Comparison of ENCODE assay signal across 8 mouse cellular contexts in the genomic region with DNA sequence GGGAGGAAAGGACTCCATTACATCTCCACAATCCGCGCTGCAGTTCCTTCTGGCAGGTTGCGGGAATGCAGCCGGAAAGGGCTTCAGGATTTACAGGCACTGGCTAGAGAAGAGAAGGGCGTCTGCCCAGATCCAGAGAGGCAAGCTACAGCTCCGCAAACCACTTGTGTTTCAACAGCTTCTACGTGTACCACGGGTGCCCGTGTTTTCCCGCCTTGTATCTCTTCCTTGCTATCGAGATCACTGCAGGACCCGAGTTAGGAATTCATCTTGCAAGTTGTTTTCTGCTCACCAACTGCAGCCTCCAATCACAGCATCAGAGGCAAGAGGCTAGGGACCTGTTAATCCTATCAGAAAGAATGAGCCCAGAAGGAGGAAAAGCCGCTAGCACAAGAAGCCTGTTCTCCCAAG. TPM values are rescaled to one million over a fixed set of nuclear protein-coding genes. Genes with fewer than 3 reads are reported as not detected.
DNase-seq lines count a peak whose midpoint lies in the region; ATAC-seq lines count a peak whose summit lies in the region.
"Had no signal": no experiment of that assay in that cellular context is flagged by ENCODE, and none has a peak within 500 bp of the region (broad histone marks: within the 10 kb centered on the region; RNA-seq: fewer than 3 reads in every experiment).

No protein-coding gene starts in this region.

- H3K4me2 ChIP-seq in embryonic facial prominence, embryonic 11.5 days (ENCODE audit: low read depth, low read length): peak overlapping the region; percentile 38
- peak overlapping the region; percentile 47 for H3K4me2 ChIP-seq in hindbrain, embryonic 13.5 days
- H3K4me2 ChIP-seq in limb, embryonic 13.5 days (replicated peaks): peak overlapping the region; percentile 61
- H3K4me2 ChIP-seq: liver, embryonic 15.5 days had no signal

- H3K9me3 ChIP-seq in embryonic facial prominence, embryonic 11.5 days (replicated peaks; ENCODE audit: control insufficient read depth, low read length): no peaks in the 10 kb centered on the region
- H3K9me3 ChIP-seq in hindbrain, embryonic 13.5 days: no peaks in the 10 kb centered on the region
- no peaks in the 10 kb centered on the region for H3K9me3 ChIP-seq in limb, embryonic 13.5 days
- H3K9me3 ChIP-seq: liver, embryonic 15.5 days had no signal

- 8% methylated on average over 13 of the region's 13 CpGs for WGBS in embryonic facial prominence, embryonic 11.5 days
- 18% methylated on average over 13 of the region's 13 CpGs for WGBS in hindbrain, embryonic 13.5 days
- WGBS in limb, embryonic 13.5 days: 6% methylated on average over 13 of the region's 13 CpGs

- no peak overlapping the region for H3K27ac ChIP-seq in embryonic facial prominence, embryonic 11.5 days (replicated peaks; ENCODE audit: low read depth, low read length)
- peak overlapping the region; percentile 6; the same call in 1 of the 2 replicates for H3K27ac ChIP-seq in hindbrain, embryonic 13.5 days
- H3K27ac ChIP-seq in limb, embryonic 13.5 days: no peak overlapping the region
- H3K27ac ChIP-seq: liver, embryonic 15.5 days had no signal

- peak; percentile 67; the same call in 1 of the 2 replicates for ATAC-seq in embryonic facial prominence, embryonic 11.5 days (replicated peaks; ENCODE audit: insufficient number of reproducible peaks, low FRiP score, low TSS enrichment, low read depth)
- ATAC-seq in hindbrain, embryonic 13.5 days (ENCODE audit: low FRiP score): peak; percentile 78
- ATAC-seq in limb, embryonic 13.5 days (ENCODE audit: low FRiP score, low read depth): peak; percentile 76; the same call in 1 of the 2 replicates

- H3K27me3 ChIP-seq in embryonic facial prominence, embryonic 11.5 days (ENCODE audit: control insufficient read depth, insufficient read depth, low read length): no peaks in the 10 kb centered on the region
- H3K27me3 ChIP-seq in hindbrain, embryonic 13.5 days: no peaks in the 10 kb centered on the region
- H3K27me3 ChIP-seq in limb, embryonic 13.5 days: no peaks in the 10 kb centered on the region

- no peaks in the 10 kb centered on the region for H3K4me1 ChIP-seq in embryonic facial prominence, embryonic 11.5 days (ENCODE audit: control insufficient read depth, insufficient read depth, low read length)
- peaks cover 15% of the 10 kb centered on the region for H3K4me1 ChIP-seq in hindbrain, embryonic 13.5 days (replicated peaks)
- H3K4me1 ChIP-seq in limb, embryonic 13.5 days: peaks cover 16% of the 10 kb centered on the region
- H3K4me1 ChIP-seq: liver, embryonic 15.5 days had no signal

- no peak overlapping the region for H3K9ac ChIP-seq in embryonic facial prominence, embryonic 11.5 days (replicated peaks; ENCODE audit: low read length)
- H3K9ac ChIP-seq in hindbrain, embryonic 13.5 days: 0 out of 2 replicates have a peak overlapping the region, but pooled peaks have one; percentile 35
- H3K9ac ChIP-seq in limb, embryonic 13.5 days: peak overlapping the region; percentile 31; the same call in 1 of the 2 replicates
- H3K9ac ChIP-seq: liver, embryonic 15.5 days had no signal

- peak; percentile 28 for DNase-seq in ovary, postnatal 14 days (ENCODE audit: low spot score)
- DNase-seq in ovary, adult 18-20 months (ENCODE audit: low spot score): no peak
- peak; percentile 75 for DNase-seq in embryonic facial prominence, embryonic 11.5 days (ENCODE audit: low spot score)
- peak; percentile 67 to 68 for DNase-seq in right cerebral cortex, postnatal 10 days (ENCODE audit: low spot score in 2 of 2)
- DNase-seq in urinary bladder, postnatal 4 days (ENCODE audit: low spot score in 2 of 2): no peak

- no peak overlapping the region for H3K4me3 ChIP-seq in embryonic facial prominence, embryonic 11.5 days (ENCODE audit: low read depth, low read length)
- H3K4me3 ChIP-seq in hindbrain, embryonic 13.5 days: peak overlapping the region; percentile 25; the same call in 1 of the 2 replicates
- peak overlapping the region; percentile 28 for H3K4me3 ChIP-seq in limb, embryonic 13.5 days
- H3K4me3 ChIP-seq: liver, embryonic 15.5 days had no signal

- no peaks in the 10 kb centered on the region for H3K36me3 ChIP-seq in embryonic facial prominence, embryonic 11.5 days (replicated peaks; ENCODE audit: control insufficient read depth, insufficient read depth, low read depth, low read length)
- no peaks in the 10 kb centered on the region for H3K36me3 ChIP-seq in hindbrain, embryonic 13.5 days
- H3K36me3 ChIP-seq in limb, embryonic 13.5 days: no peaks in the 10 kb centered on the region
- H3K36me3 ChIP-seq: liver, embryonic 15.5 days had no signal

RNA-seq across cellular contexts. Expression of gene Chst2, which starts 35.8 kb away (rescaled TPM):
- polyA plus RNA-seq in embryonic facial prominence, embryonic 11.5 days (2014; fragmentation: Nextera tagmentation; extraction: Ambion mirVana): 6.8 and 7.3 TPM in 2 replicates
- polyA plus RNA-seq in hindbrain, embryonic 13.5 days (2015; fragmentation: Nextera tagmentation; extraction: Ambion mirVana): 9.7 and 10.3 TPM in 2 replicates
- polyA plus RNA-seq in limb, embryonic 13.5 days (2015; fragmentation: Nextera tagmentation; extraction: Ambion mirVana): 9.7 and 11.5 TPM in 2 replicates

Comparison
In these comparisons a context has a peak if more than half of its experiments do, and no peak if none do; other contexts are left out.
1. DNase-seq: peak in ovary, postnatal 14 days (single experiment), embryonic facial prominence, embryonic 11.5 days (single experiment) and right cerebral cortex, postnatal 10 days (2 of 2); none in ovary, adult 18-20 months (single experiment) and urinary bladder, postnatal 4 days (0 of 2).
2. Peak in every context shown above with its lines, with median percentiles within 50 percentile points of each other: ATAC-seq and H3K4me2 ChIP-seq.